Mouse (Mus musculus) neural tube, embryonic 13.5 days (tissue): ENCODE data around the gene Sbp. TPM values are rescaled to one million over a fixed set of nuclear protein-coding genes. Genes with fewer than 3 reads are reported as not detected.
"Not testable (repeated sequence)": the region's sequence is repeated elsewhere in the genome, so short reads cannot be mapped to it uniquely, and the experiment has no call there.

Experiments used
- ATAC-seq: fragments of 200-750 bp; cut with Nextera tagmentation; 2 replicates; pipeline ENCODE4 v1.8.0; 2017; ENCODE audit warnings: low read depth, mild to moderate bottlenecking, moderate TSS enrichment, moderate library complexity
- H3K27ac ChIP-seq: fragments of 300-500 bp; sonication (generic); replicated peaks from 2 replicates; pipeline ENCODE4 v1.5.1; 2015; ENCODE audit warnings: moderate library complexity, mild to moderate bottlenecking, inconsistent platforms
- H3K27me3 ChIP-seq: fragments of 300-500 bp; sonication (generic); 2 replicates; pipeline ENCODE4 v1.6.1; 2015; ENCODE audit warnings: mild to moderate bottlenecking, inconsistent platforms
- H3K36me3 ChIP-seq: fragments of 300-500 bp; sonication (generic); 2 replicates; pipeline ENCODE4 v1.6.1; 2015; ENCODE audit warnings: mild to moderate bottlenecking, inconsistent platforms
- H3K4me1 ChIP-seq: fragments of 300-500 bp; sonication (generic); replicated peaks from 2 replicates; pipeline ENCODE4 v1.6.1; 2015; ENCODE audit warnings: inconsistent platforms
- H3K4me2 ChIP-seq: fragments of 300-500 bp; sonication (generic); 2 replicates; pipeline ENCODE4 v1.6.1; 2015; ENCODE audit warnings: inconsistent platforms, mild to moderate bottlenecking, moderate library complexity
- H3K4me3 ChIP-seq: fragments of 300-500 bp; sonication (generic); 2 replicates; pipeline ENCODE4 v1.5.1; 2015; ENCODE audit warnings: mild to moderate bottlenecking, inconsistent platforms
- H3K9ac ChIP-seq: fragments of 300-500 bp; sonication (generic); 2 replicates; pipeline ENCODE4 v1.6.1; 2015; ENCODE audit warnings: moderate library complexity, mild to moderate bottlenecking, inconsistent platforms
- H3K9me3 ChIP-seq: fragments of 300-500 bp; sonication (generic); 2 replicates; pipeline ENCODE4 v1.6.1; 2016; ENCODE audit warnings: inconsistent platforms
- WGBS: fragments of 180-500 bp; shearing (Covaris S2); methylation state at CpG from one replicate; pipeline ENCODE4 v1.1.7; 2015; 5-methylcytosine and 5-hydroxymethylcytosine counted together
- polyA plus RNA-seq: library from polyadenylated mRNA; unstranded; fragments of >200 nt; fragmentation: Nextera tagmentation; extraction: Ambion mirVana; gene quantifications from 2 replicates; pipeline ENCODE4 v1.2.1, GENCODE M21; 2015

Sbp gene
- polyA plus RNA-seq = not detected in 2 replicates

DNA sequence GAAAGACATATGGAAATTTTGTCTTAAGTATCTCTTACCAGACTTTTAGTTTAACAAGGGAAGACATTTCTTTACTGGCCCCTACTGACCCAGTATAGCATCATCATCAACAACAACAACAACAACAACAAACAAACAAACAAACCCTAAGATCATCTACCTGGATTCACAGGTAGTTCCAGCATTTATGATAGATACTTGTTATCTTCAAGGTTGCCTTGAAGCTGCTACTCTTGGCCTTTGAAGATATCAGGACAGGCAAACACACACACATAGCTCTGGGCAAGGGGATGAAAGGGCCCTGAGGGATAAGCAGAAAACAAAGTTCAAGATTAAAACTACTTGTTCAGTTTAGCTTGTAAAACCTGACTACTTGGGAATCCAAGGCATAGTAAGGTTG lies at the start of gene Sbp:
TSS of gene Sbp (plus strand) at position 301 of the 400 bp plus-strand sequence.
- Histone ChIP-seq H3K27ac (no peak within 1 kb of the TSS), H3K4me1 (no peaks in the 10 kb centered on the region), H3K4me3 (no peak within 1 kb of the TSS), H3K4me2 (no peak within 1 kb of the TSS), H3K27me3 (no peaks in the 10 kb centered on the region), H3K9ac (no peak within 1 kb of the TSS), H3K36me3 (no peaks in the 10 kb centered on the region), H3K9me3 (no peaks in the 10 kb centered on the region)
- no peak for ATAC-seq

DNA sequence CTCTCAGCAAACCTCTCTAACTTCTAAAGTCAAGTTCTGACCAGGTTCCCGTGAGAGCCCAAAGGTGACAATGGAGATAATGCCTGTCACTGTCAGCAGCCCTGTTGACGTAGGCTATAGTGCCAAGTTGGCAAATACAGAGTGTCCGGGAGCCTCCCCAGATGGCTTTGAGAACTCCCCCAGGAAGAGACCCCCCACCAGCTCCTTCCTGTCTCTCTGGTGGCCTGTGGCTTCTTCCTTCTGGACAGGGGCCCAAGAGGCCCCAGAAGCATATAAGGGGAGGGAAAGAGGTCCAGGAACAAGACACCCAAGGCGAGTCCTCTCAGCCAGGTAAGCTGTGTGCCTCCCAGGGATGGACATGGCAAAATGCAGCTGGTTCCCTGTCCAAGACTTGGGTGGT lies 24.3 kb upstream of the Sbp start, which contains the start of gene Dcpp3:
TSS of gene Dcpp3 (plus strand) at position 301 of the 400 bp plus-strand sequence.
- not testable (repeated sequence) for H3K27me3 ChIP-seq, H3K9me3 ChIP-seq, H3K4me3 ChIP-seq, H3K4me1 ChIP-seq, ATAC-seq, H3K36me3 ChIP-seq, H3K9ac ChIP-seq, H3K4me2 ChIP-seq, H3K27ac ChIP-seq
- 87% methylated on average over 4 of the region's 4 CpGs for WGBS

DNA sequence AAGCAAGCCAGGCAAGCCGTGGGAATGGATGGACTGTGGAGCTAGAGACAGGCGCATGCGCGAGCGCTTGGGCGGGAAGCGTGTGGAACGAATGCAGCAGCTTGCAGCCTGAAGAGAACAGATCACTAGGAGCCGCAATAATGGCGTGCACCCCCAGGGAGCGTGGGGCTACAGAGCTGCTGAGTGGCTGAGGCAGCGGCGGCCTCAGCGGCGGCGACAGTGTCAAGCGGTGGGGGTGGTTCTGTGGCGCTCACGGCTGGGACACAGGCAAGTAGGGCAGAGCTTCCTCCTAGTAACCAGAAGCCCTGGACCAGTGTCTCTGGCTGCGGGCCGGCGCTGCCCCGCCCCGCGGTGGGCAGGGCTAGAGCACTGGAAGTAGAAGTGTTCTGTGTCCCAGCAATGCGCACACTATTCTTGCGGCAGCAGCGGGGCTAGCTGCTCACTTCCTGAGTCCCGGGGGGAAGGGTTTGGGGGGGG lies 16.9 kb upstream of the Sbp start:
- H3K36me3 ChIP-seq = no peaks in the 10 kb centered on the region
- no peaks in the 10 kb centered on the region for H3K9me3 ChIP-seq
- peak overlapping the region; percentile 57 for H3K4me3 ChIP-seq
- H3K27me3 ChIP-seq = 0 out of 2 replicates have a peak, but pooled peaks cover 3% of the 10 kb centered on the region
- H3K9ac ChIP-seq = peak overlapping the region; percentile 69
- peak overlapping the region; percentile 80 for H3K4me2 ChIP-seq
- H3K4me1 ChIP-seq = peaks cover 15% of the 10 kb centered on the region
- WGBS = under 1% methylated on average over 29 of the region's 29 CpGs
- peak; percentile 98 for ATAC-seq
- peak overlapping the region; percentile 94 for H3K27ac ChIP-seq

DNA sequence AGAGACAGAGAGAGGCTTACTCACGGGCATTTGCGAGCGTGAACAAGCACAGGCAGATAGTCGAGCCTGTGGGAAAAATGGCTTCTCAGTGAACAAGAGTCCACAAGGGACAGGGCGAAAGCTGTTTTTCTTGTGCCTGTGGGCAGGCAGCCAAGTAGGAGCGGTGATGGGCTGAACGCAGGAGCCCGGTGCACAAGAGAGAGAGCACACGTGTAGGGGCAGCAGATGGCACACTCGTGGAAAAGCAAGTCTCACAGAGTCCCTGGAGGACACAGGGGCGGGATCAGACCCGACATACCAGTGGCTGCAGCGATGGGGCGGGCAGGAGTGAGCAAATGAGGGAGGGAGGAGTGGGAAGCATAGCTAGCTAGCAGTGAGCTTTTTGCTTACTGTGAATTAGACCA lies 16.4 kb upstream of the Sbp start:
- peak; percentile 94 for ATAC-seq
- Histone ChIP-seq H3K36me3 (no peaks in the 10 kb centered on the region), H3K9ac (peak overlapping the region; percentile 69), H3K4me2 (peak overlapping the region; percentile 80), H3K27ac (peak overlapping the region; percentile 94), H3K27me3 (0 out of 2 replicates have a peak, but pooled peaks cover 3% of the 10 kb centered on the region), H3K4me1 (peaks cover 15% of the 10 kb centered on the region), H3K9me3 (no peaks in the 10 kb centered on the region), H3K4me3 (peak overlapping the region; percentile 57)
- under 1% methylated on average over 14 of the region's 14 CpGs for WGBS

DNA sequence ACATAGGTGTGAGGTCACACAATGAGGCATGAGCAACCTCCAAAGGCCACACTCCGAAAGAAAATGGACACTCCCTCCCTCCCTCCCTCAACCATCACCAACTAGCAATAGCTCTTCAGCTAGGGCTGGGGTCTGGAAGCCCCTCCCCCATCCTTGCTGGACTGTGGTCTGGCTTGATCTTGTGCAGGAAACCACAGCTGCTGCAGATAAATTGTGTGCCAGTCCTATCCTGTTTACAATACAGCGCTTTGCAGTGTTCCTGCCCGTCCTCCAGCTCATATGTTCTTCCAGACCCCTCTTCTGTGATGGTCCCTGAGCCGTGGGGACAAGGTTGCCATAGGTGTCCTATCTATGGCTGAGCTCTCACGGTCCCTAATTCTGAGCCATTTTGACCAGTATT lies 10.3 kb upstream of the Sbp start:
- Histone ChIP-seq H3K9me3 (no peaks in the 10 kb centered on the region), H3K9ac (no peak overlapping the region), H3K36me3 (no peaks in the 10 kb centered on the region), H3K4me1 (no peaks in the 10 kb centered on the region), H3K27me3 (0 out of 2 replicates have a peak, but pooled peaks cover 3% of the 10 kb centered on the region), H3K4me2 (no peak overlapping the region), H3K4me3 (no peak overlapping the region), H3K27ac (no peak overlapping the region)
- ATAC-seq = no peak
- WGBS = 85% methylated on average over 5 of the region's 5 CpGs

DNA sequence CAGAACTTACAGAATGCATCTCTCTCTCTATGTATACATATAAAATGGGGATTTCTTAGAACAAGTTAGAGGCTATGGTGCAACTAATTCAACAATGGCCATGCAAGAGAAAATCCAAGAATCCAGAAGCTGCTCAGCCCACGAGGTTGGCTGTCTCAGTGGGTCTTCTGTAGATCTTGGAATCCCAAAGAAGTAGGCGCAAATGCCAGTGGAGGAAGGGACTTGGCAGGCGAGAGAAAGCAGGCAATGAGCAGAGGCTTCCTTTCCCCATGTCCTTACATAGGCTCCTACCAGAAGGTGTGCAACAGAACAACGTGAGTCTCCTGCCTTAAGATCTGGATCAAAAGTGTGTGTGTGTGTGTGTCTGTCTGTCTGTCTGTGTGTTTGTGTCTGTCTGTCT lies 6.0 kb downstream of the Sbp start:
- H3K27me3 ChIP-seq, H3K36me3 ChIP-seq, ATAC-seq, H3K4me2 ChIP-seq, H3K9ac ChIP-seq, H3K27ac ChIP-seq, H3K4me1 ChIP-seq, H3K9me3 ChIP-seq, H3K4me3 ChIP-seq: not testable (repeated sequence)
- 85% methylated on average over 4 of the region's 4 CpGs for WGBS

DNA sequence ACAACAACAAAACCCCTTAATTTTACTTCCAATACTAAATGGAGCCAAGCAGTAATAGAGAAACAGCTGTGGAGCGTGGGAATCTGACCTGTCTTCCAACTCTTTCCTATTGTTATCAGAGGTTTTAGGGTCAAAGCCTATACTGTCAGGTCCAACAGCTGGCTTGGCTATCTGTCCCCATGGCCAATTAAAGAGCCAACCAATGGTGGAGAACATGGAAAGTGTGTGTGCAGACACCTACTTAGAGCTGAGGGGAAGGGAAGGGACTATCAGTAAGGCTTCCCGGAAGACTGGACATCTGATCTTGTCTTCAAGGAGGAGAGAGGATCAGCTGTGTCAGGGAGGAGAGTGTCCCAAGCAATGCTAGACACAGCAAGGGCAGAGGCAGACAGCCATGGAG lies 7.6 kb downstream of the Sbp start:
- no peak for ATAC-seq
- 80% methylated on average over 2 of the region's 2 CpGs for WGBS
- H3K36me3 ChIP-seq = no peaks in the 10 kb centered on the region
- H3K4me3 ChIP-seq = no peak overlapping the region
- no peaks in the 10 kb centered on the region for H3K27me3 ChIP-seq
- H3K27ac ChIP-seq = no peak overlapping the region
- H3K9ac ChIP-seq = no peak overlapping the region
- no peak overlapping the region for H3K4me2 ChIP-seq
- no peaks in the 10 kb centered on the region for H3K9me3 ChIP-seq
- no peaks in the 10 kb centered on the region for H3K4me1 ChIP-seq

DNA sequence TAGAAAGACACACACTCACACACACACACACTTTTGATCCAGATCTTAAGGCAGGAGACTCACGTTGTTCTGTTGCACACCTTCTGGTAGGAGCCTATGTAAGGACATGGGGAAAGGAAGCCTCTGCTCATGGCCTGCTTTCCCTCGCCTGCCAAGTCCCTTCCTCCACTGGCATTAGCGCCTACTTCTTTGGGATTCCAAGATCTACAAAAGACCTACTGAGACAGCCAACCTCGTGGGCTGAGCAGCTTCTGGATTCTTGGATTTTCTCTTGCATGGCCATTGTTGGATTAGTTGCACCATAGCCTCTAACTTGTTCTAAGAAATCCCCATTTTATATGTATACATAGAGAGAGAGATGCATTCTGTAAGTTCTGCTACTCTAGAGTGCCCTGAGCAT lies 9.4 kb downstream of the Sbp start:
- not testable (repeated sequence) for H3K9ac ChIP-seq, H3K36me3 ChIP-seq, ATAC-seq, H3K9me3 ChIP-seq, H3K27ac ChIP-seq, H3K4me2 ChIP-seq, H3K4me3 ChIP-seq, H3K4me1 ChIP-seq, H3K27me3 ChIP-seq
- WGBS = 79% methylated on average over 4 of the region's 4 CpGs

DNA sequence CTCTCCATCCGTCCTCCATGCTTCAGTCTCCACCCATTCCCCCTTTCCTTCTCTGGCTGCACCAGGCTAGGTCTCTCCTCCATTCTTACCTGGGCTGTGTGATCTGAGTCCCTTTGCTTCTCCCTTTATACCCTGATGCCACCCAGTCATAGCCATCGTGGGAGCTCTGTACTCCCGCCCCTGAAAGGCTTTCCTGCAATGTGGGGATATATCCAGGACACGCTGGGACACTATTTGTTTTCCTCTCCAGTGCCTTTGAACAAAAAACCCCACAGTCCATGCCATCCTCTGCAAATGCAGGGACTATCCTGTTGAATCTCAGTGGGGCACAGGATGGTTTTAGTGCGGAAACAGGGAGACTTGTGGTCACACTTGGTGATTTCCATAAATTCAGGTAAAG lies 13.7 kb downstream of the Sbp start, which contains the start of gene Sbpl:
TSS of gene Sbpl (minus strand) at position 101 of the 400 bp plus-strand sequence.
- ATAC-seq = no peak
- no peaks in the 10 kb centered on the region for H3K27me3 ChIP-seq
- H3K4me2 ChIP-seq = no peak within 1 kb of the TSS
- peaks cover 5% of the 10 kb centered on the region for H3K4me1 ChIP-seq
- no peak within 1 kb of the TSS for H3K27ac ChIP-seq
- no peak within 1 kb of the TSS for H3K4me3 ChIP-seq
- no peak within 1 kb of the TSS for H3K9ac ChIP-seq
- H3K9me3 ChIP-seq = no peaks in the 10 kb centered on the region
- 75% methylated on average over 5 of the region's 5 CpGs for WGBS
- no peaks in the 10 kb centered on the region for H3K36me3 ChIP-seq

DNA sequence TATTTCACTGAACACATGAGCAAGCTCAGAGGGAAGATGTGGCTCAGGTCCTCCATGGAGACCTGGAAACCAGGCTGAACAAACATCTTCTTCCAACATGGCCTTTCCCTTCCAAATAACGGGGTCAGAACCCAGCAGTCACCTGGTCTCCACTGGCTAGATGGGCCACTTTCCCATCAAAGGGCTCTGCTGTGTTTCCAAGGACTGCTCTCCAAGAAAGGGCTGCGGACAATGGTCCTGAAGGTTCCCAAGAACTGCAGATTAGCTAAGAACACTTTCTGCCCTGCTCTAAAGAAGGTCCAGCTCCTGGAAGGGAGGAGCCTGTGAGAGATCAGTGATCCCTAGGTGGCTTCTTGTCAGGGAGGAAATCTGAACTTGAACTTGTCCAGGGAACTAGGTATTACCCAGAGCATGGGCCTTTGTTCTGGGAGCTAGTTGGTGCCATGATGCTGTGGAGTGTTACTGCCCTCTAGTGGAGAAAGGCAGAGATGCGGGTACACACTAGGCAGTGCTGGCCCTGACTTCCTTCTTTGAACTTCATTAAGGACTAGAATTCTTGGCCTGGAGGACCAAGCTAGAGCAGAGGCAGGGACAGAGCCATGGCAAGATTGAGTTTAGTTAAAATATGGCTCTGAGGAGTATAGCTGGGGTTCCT lies 18.7 kb downstream of the Sbp start:
- peak; percentile 94 for ATAC-seq
- Histone ChIP-seq H3K9ac (no peak overlapping the region), H3K36me3 (no peaks in the 10 kb centered on the region), H3K4me3 (no peak overlapping the region), H3K4me1 (peaks cover 5% of the 10 kb centered on the region), H3K9me3 (no peaks in the 10 kb centered on the region), H3K4me2 (no peak overlapping the region), H3K27ac (no peak overlapping the region), H3K27me3 (no peaks in the 10 kb centered on the region)
- WGBS = 41% methylated on average over 3 of the region's 3 CpGs

DNA sequence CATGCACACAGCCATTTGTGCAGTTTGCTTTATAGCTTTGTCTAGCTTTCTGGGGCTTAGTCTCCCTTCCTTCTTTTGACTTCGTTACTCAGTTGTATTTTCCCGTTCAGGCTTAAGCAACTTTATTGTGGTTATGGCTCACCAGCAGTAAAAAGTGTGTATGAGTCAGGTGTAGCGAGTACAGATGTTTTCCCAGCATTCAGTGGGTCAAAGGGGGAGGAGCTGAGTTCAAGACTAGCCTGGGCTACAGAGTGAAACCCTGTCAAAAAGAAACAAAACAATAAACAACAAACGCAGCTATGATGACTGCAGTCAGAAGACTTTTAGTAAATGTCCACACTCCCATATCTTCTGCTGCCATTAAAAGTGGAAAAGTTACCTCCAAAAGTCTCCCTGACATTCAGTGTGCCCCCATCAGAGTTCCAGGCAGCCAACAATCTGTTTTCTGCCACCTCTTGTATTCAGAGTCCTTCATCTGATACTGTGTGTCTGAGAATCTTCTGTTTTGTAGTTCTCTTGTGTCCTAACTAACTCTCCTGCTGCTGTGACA lies 20.2 kb downstream of the Sbp start:
- Histone ChIP-seq H3K36me3 (no peaks in the 10 kb centered on the region), H3K4me2 (no peak overlapping the region), H3K4me3 (no peak overlapping the region), H3K27ac (no peak overlapping the region), H3K9ac (no peak overlapping the region), H3K9me3 (no peaks in the 10 kb centered on the region), H3K27me3 (no peaks in the 10 kb centered on the region), H3K4me1 (peaks cover 5% of the 10 kb centered on the region)
- 31% methylated on average over 4 of the region's 4 CpGs for WGBS
- ATAC-seq = no peak

DNA sequence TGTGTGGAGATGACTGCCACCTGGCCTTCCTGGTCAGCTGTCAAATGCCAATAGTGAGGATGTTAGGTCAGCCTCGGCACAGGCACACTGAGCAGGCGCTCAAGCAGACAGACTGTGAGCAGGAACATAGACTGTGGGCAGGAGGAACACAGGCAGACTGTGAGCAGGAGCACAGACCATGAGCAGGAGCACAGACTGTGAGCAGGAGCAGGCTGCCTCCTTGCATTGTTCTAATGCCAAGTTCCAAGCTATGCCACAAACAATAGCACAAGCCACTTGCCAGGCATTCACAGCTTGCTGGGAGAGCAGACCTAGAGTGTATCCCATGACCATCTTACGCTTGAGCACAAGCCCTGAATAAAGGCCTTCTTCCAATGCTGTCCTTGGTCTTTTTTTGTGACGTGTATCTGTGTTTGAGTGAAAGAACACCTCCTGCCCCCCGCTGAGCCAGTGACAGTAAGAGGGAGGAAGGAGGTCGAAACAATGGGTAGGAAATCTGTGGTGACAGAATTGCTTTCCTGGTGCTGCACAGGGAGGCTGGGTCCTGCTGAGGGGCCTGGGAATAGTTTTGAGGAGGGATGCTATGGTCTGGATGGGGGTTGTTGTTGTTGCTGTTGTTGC lies 24.4 kb downstream of the Sbp start:
- Histone ChIP-seq H3K9ac (no peak overlapping the region), H3K4me2 (no peak overlapping the region), H3K27me3 (no peaks in the 10 kb centered on the region), H3K4me1 (no peaks in the 10 kb centered on the region), H3K4me3 (no peak overlapping the region), H3K27ac (no peak overlapping the region), H3K9me3 (no peaks in the 10 kb centered on the region), H3K36me3 (no peaks in the 10 kb centered on the region)
- no peak for ATAC-seq
- WGBS = 28% methylated on average over 6 of the region's 6 CpGs
